In genomic region chr10:83181831-83182572, GRCm38 (mm10) we compare ENCODE assay signal across 9 mouse cellular contexts.
DNase-seq lines count a peak whose midpoint lies in the region; ATAC-seq and TF ChIP-seq lines count a peak whose summit lies in the region.
"Had no signal": no experiment of that assay in that cellular context is flagged by ENCODE, and none has a peak within 500 bp of the region (broad histone marks: within the 10 kb centered on the region; RNA-seq: fewer than 3 reads in every experiment).

No protein-coding gene starts in this region.

- dilution Hi-C loops in CH12.LX (cut with MboI; ENCODE audit: extremely low pct_ligation_motif_present, extremely low pct_unique_long_range_greater_than_20kb, low sequenced_read_pairs): no loop called here

- no peak overlapping the region for H3K9ac ChIP-seq in heart, postnatal 0 days (replicated peaks; ENCODE audit: low read depth, low read length)
- H3K9ac ChIP-seq in CH12.LX (ENCODE audit: insufficient read depth, low read depth): no peak overlapping the region

- TF ChIP-seq RAD21 in CH12.LX (IDR thresholded peaks at IDR 0.05; ENCODE audit: low read depth, low read length): no peak

- H3K9me3 ChIP-seq in heart, postnatal 0 days (replicated peaks; ENCODE audit: control insufficient read depth, low read length): no peaks in the 10 kb centered on the region
- peaks cover 2% of the 10 kb centered on the region for H3K9me3 ChIP-seq in CH12.LX (replicated peaks; ENCODE audit: low read length)

- no peaks in the 10 kb centered on the region for H3K36me3 ChIP-seq in heart, postnatal 0 days (replicated peaks; ENCODE audit: control insufficient read depth, insufficient read depth, low read length)
- H3K36me3 ChIP-seq in CH12.LX (replicated peaks in 1 of 2; ENCODE audit: control insufficient read depth in 1 of 2, insufficient read depth in 1 of 2, low read length in 1 of 2): no peaks in the 10 kb centered on the region

- no peaks in the 10 kb centered on the region for H3K27me3 ChIP-seq in heart, postnatal 0 days (ENCODE audit: control insufficient read depth, insufficient read depth, low read length)
- no peaks in the 10 kb centered on the region for H3K27me3 ChIP-seq in CH12.LX (replicated peaks)
- H3K27me3 ChIP-seq: Patski had no signal

- no peak for DNase-seq in heart, postnatal 0 days (ENCODE audit: low spot score)
- DNase-seq in heart, postnatal 4 days: no peak
- no peak for DNase-seq in CH12.LX (ENCODE audit: extremely low read depth)
- DNase-seq in cerebellum, postnatal 10 days: peak; percentile 38 to 44
- DNase-seq in layer of hippocampus, adult 9-10 months (ENCODE audit: low spot score): peak; percentile 24
- DNase-seq in T-cell, adult 2 months (ENCODE audit: low spot score): no peak
- no peak for DNase-seq in adrenal gland, postnatal 4 days (ENCODE audit: low spot score in 2 of 2)

- no peak for TF ChIP-seq CTCF in heart, postnatal 0 days (IDR thresholded peaks at IDR 0.05; ENCODE audit: low read depth)
- TF ChIP-seq CTCF in CH12.LX (conservative IDR thresholded peaks at IDR 0.05 in 1 of 2, IDR thresholded peaks at IDR 0.05 in 1 of 2; ENCODE audit: low read depth in 2 of 2, low read length in 2 of 2): no peak

- TF ChIP-seq EP300 in heart, postnatal 0 days (IDR thresholded peaks at IDR 0.05; ENCODE audit: low read depth): no peak
- no peak for TF ChIP-seq EP300 in CH12.LX (IDR thresholded peaks at IDR 0.05; ENCODE audit: low read length)

- H3K79me2 ChIP-seq in CH12.LX (replicated peaks; ENCODE audit: control insufficient read depth, extremely low read depth, insufficient read depth, poor library complexity, severe bottlenecking): no peaks in the 10 kb centered on the region

- peaks cover 17% of the 10 kb centered on the region for H3K4me1 ChIP-seq in heart, postnatal 0 days (ENCODE audit: control insufficient read depth, insufficient read depth)
- peaks cover 11 to 43% of the 10 kb centered on the region in 2 experiments for H3K4me1 ChIP-seq in CH12.LX (ENCODE audit: control insufficient read depth in 1 of 2, insufficient read depth in 2 of 2)

- no peak overlapping the region for H3K27ac ChIP-seq in heart, postnatal 0 days (ENCODE audit: low read depth)
- H3K27ac ChIP-seq in CH12.LX (ENCODE audit: insufficient read depth, low read depth): no peak overlapping the region

- 0 out of 2 replicates have a peak, but pooled peaks have one; percentile 4 for ATAC-seq in heart, postnatal 0 days (ENCODE audit: insufficient read depth, low read depth)
- ATAC-seq in megakaryocyte, adult 5-6 weeks (ENCODE audit: poor library complexity, severe bottlenecking): no peak
- ATAC-seq: Patski had no signal

- in situ Hi-C loops in CH12.LX (cut with MboI; ENCODE audit: low pct_ligation_motif_present, low pct_unique_long_range_greater_than_20kb, low sequenced_read_pairs): no loop called here

- no peak overlapping the region for H3K4me2 ChIP-seq in heart, postnatal 0 days (ENCODE audit: low read depth, low read length)
- no peak overlapping the region for H3K4me2 ChIP-seq in CH12.LX (ENCODE audit: insufficient read depth, low read depth, poor library complexity, severe bottlenecking)

- 79% methylated on average over 15 of the region's 15 CpGs for WGBS in heart, postnatal 0 days

- no peak for TF ChIP-seq POLR2A in CH12.LX (IDR thresholded peaks at IDR 0.05; ENCODE audit: low read depth, low read length)

- H3K4me3 ChIP-seq in heart, postnatal 0 days (ENCODE audit: low read depth, low read length): no peak overlapping the region
- H3K4me3 ChIP-seq in CH12.LX (replicated peaks in 1 of 3; ENCODE audit: low read depth in 2 of 3, low read length in 2 of 3, poor library complexity in 1 of 3): no peak overlapping the region

TF ChIP-seq in CH12.LX, 34 proteins besides CTCF, POLR2A, EP300 and RAD21:
- TF ChIP-seq RCOR1 (conservative IDR thresholded peaks at IDR 0.05; ENCODE audit: low read depth, low read length) (no peak), BHLHE40 (IDR thresholded peaks at IDR 0.05; ENCODE audit: low read depth, low read length) (0 out of 2 replicates have a peak, but pooled peaks have one; percentile 41)

Comparison
In these comparisons a context has a peak if more than half of its experiments do, and no peak if none do; other contexts are left out.
1. DNase-seq: peak in cerebellum, postnatal 10 days (2 of 2) and layer of hippocampus, adult 9-10 months (single experiment); none in heart, postnatal 0 days (single experiment), heart, postnatal 4 days (single experiment), CH12.LX (single experiment), T-cell, adult 2 months (single experiment) and adrenal gland, postnatal 4 days (0 of 2).